Mouse (Mus musculus): ENCODE results near the gene Duox2. TPM values are rescaled to one million over a fixed set of nuclear protein-coding genes. Genes with fewer than 3 reads are reported as not detected.
A peak's percentile ranks its signal among the peaks of the same experiment; 100 is the strongest.

Duox2 gene
- total and polyA plus RNA-seq, 2 experiments, result 0.04 TPM; not detected in 1

DNA sequence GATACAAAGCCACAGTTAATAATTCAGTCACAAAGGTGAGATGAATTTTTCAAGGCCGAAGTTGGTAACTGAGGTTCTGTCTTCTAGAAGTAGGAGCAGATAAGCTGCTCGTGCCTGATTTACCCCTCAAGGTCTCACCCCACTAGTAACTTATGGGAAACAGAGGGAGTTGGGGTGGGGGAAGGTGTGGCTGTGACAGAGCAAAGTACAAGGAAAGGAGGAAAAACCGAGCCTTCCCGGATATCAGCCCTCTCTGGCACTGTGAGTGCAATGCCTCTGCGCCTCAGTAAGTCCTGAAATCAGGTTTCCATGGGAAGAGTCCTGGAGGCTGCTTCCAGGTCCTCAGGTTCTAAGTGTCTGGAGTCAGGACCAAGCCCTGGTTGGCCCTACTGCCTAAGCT lies 37.5 kb downstream of the Duox2 start:
- 56% methylated on average over 5 of the region's 5 CpGs for WGBS
- no peak overlapping the region for H3K27ac ChIP-seq (replicated peaks; ENCODE audit: insufficient read depth, low read depth, low read length)

DNA sequence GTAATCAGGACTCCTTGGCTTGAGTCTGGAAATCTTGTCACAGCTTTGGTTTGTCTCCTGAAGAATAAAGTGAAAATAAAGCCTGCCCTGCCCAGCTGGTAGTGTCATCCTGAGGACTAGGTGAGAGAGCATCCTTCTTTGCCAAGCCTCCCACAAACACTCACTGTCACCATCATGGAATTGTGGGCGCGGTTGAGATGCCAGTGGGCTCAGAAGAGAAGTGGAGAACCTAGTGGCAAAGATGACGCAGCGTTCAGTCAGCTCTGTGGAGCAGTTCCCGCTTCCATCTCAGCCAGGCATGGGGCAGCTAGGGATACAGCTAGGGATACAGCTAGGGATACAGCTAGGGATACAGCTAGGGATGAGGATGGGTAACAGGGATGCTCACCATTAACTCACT lies 42.3 kb downstream of the Duox2 start:
- Histone ChIP-seq H3K4me3 (ENCODE audit: insufficient read depth, low read depth, low read length) (no peak overlapping the region), H3K27ac (replicated peaks; ENCODE audit: insufficient read depth, low read depth, low read length) (no peak overlapping the region), H3K9ac (ENCODE audit: low read depth, low read length) (no peak overlapping the region), H3K36me3 (ENCODE audit: control insufficient read depth, insufficient read depth, low read length) (peaks cover 90% of the 10 kb centered on the region), H3K4me1 (ENCODE audit: control insufficient read depth, insufficient read depth, low read length) (no peaks in the 10 kb centered on the region), H3K79me2 (ENCODE audit: control insufficient read depth, insufficient read depth, low read length) (no peaks in the 10 kb centered on the region), H3K27me3 (ENCODE audit: control insufficient read depth, insufficient read depth, low read length) (no peaks in the 10 kb centered on the region)
- DNase-seq (ENCODE audit: extremely low read depth, low read depth, low spot score), result peak; percentile 22
- 95% methylated on average over 5 of the region's 5 CpGs for WGBS
- no peak for TF ChIP-seq CTCF (IDR thresholded peaks at IDR 0.05; ENCODE audit: low read depth, low read length)
- no peak for TF ChIP-seq POLR2A (IDR thresholded peaks at IDR 0.05; ENCODE audit: extremely low read depth, insufficient read depth, low read length)

More for the DNA sequence above, 37.5 kb downstream of the Duox2 start:
- Histone ChIP-seq H3K9ac (ENCODE audit: low read depth, low read length) (no peak overlapping the region), H3K27me3 (ENCODE audit: control insufficient read depth, insufficient read depth, low read length) (no peaks in the 10 kb centered on the region), H3K4me1 (ENCODE audit: control insufficient read depth, insufficient read depth, low read length) (no peaks in the 10 kb centered on the region), H3K79me2 (ENCODE audit: control insufficient read depth, insufficient read depth, low read length) (no peaks in the 10 kb centered on the region), H3K4me3 (ENCODE audit: insufficient read depth, low read depth, low read length) (no peak overlapping the region), H3K36me3 (ENCODE audit: control insufficient read depth, insufficient read depth, low read length) (peaks cover 96% of the 10 kb centered on the region)
- DNase-seq (ENCODE audit: extremely low read depth, low read depth, low spot score), result peak; percentile 22
- TF ChIP-seq CTCF (IDR thresholded peaks at IDR 0.05; ENCODE audit: low read depth, low read length), result no peak
- TF ChIP-seq POLR2A (IDR thresholded peaks at IDR 0.05; ENCODE audit: extremely low read depth, insufficient read depth, low read length), result no peak

DNA sequence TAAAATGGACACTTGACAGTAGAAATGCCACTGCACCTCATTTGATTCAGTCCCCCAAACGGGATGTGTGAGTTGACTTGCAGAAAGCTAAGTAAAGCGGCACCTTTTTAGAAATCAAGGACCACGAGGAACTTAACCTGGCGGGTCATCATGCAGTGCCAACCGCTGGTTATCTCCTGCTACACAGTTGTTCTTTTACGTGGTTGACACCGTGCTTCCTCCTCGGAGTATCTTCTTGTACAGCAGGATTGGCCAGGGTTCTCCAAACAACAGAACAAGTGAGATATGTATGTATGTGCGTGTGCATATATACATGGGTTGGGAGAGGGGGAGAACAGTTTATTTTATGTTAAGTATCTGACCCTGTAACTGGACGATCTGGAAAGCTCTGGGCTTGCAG lies 50.5 kb downstream of the Duox2 start:
- H3K36me3 ChIP-seq (ENCODE audit: control insufficient read depth, insufficient read depth, low read length), result peaks cover 85% of the 10 kb centered on the region

DNA sequence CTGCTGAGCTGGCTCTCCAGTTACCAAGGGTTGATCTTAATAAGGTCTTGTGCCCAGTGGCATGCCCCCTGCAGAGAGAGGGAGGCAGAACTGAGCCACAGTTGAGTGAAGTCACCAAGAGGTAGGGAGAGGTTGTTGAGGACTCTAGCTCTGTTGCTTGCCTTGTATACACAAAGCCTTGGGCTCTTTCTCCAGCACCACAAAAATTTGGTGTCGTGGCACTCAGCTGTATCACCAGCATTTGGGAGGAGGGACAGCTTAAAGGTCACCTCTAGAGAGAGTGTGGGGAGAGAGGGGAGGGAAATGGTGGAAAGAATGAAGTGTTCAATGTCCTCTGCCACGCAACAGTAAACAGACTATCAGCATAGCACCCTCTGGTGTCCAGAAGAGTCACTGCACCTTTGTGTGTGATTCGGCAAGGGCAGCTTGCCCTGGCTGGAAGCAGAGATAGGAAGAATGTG lies 54.5 kb downstream of the Duox2 start:
- DNase-seq (ENCODE audit: extremely low read depth, low read depth, low spot score), result peak; percentile 96
- Histone ChIP-seq H3K4me1 (ENCODE audit: control insufficient read depth, insufficient read depth, low read length) (peaks cover 18% of the 10 kb centered on the region), H3K27ac (replicated peaks; ENCODE audit: insufficient read depth, low read depth, low read length) (peak overlapping the region; percentile 86), H3K79me2 (ENCODE audit: control insufficient read depth, insufficient read depth, low read length) (peaks cover 3% of the 10 kb centered on the region; the same call in 1 of the 2 replicates), H3K4me3 (ENCODE audit: insufficient read depth, low read depth, low read length) (peak overlapping the region; percentile 0; the same call in 1 of the 2 replicates), H3K36me3 (ENCODE audit: control insufficient read depth, insufficient read depth, low read length) (peaks cover 47% of the 10 kb centered on the region), H3K9ac (ENCODE audit: low read depth, low read length) (peak overlapping the region; percentile 62), H3K27me3 (ENCODE audit: control insufficient read depth, insufficient read depth, low read length) (no peaks in the 10 kb centered on the region)
- TF ChIP-seq POLR2A (IDR thresholded peaks at IDR 0.05; ENCODE audit: extremely low read depth, insufficient read depth, low read length) (0 out of 2 replicates have a peak, but pooled peaks have one; percentile 26), CTCF (IDR thresholded peaks at IDR 0.05; ENCODE audit: low read depth, low read length) (peak; percentile 87)
- 1% methylated on average over 3 of the region's 3 CpGs for WGBS

More for the DNA sequence above, 50.5 kb downstream of the Duox2 start:
- no peak overlapping the region for H3K4me3 ChIP-seq (ENCODE audit: insufficient read depth, low read depth, low read length)
- H3K27me3 ChIP-seq (ENCODE audit: control insufficient read depth, insufficient read depth, low read length), result no peaks in the 10 kb centered on the region
- H3K9ac ChIP-seq (ENCODE audit: low read depth, low read length), result no peak overlapping the region
- TF ChIP-seq POLR2A (IDR thresholded peaks at IDR 0.05; ENCODE audit: extremely low read depth, insufficient read depth, low read length) (no peak), CTCF (IDR thresholded peaks at IDR 0.05; ENCODE audit: low read depth, low read length) (no peak)
- WGBS, result 80% methylated on average over 10 of the region's 10 CpGs
- peaks cover 16% of the 10 kb centered on the region for H3K4me1 ChIP-seq (ENCODE audit: control insufficient read depth, insufficient read depth, low read length)
- H3K27ac ChIP-seq (replicated peaks; ENCODE audit: insufficient read depth, low read depth, low read length), result no peak overlapping the region
- DNase-seq (ENCODE audit: extremely low read depth, low read depth, low spot score), result peak; percentile 29
- 0 out of 2 replicates have a peak, but pooled peaks cover 3% of the 10 kb centered on the region for H3K79me2 ChIP-seq (ENCODE audit: control insufficient read depth, insufficient read depth, low read length)

- H3K27me3 ChIP-seq (ENCODE audit: control insufficient read depth, insufficient read depth, low read length), result no peaks in the 10 kb centered on the region
- no peak for TF ChIP-seq CTCF (IDR thresholded peaks at IDR 0.05; ENCODE audit: low read depth, low read length)
- no peak for TF ChIP-seq POLR2A (IDR thresholded peaks at IDR 0.05; ENCODE audit: extremely low read depth, insufficient read depth, low read length)
- H3K9ac ChIP-seq (ENCODE audit: low read depth, low read length), result no peak overlapping the region
- 18% methylated on average over 6 of the region's 6 CpGs for WGBS
- DNase-seq (ENCODE audit: extremely low read depth, low read depth, low spot score), result peak; percentile 99
- H3K36me3 ChIP-seq (ENCODE audit: control insufficient read depth, insufficient read depth, low read length), result peaks cover 36% of the 10 kb centered on the region
- H3K4me1 ChIP-seq (ENCODE audit: control insufficient read depth, insufficient read depth, low read length), result peaks cover 18% of the 10 kb centered on the region
- no peak overlapping the region for H3K4me3 ChIP-seq (ENCODE audit: insufficient read depth, low read depth, low read length)
- H3K27ac ChIP-seq (replicated peaks; ENCODE audit: insufficient read depth, low read depth, low read length), result peak overlapping the region; percentile 98
- peaks cover 6% of the 10 kb centered on the region; the same call in 1 of the 2 replicates for H3K79me2 ChIP-seq (ENCODE audit: control insufficient read depth, insufficient read depth, low read length)
These were observed 56.3 kb downstream of the Duox2 start for GRCm38 (mm10) chr2:122241935-122242334.

DNA sequence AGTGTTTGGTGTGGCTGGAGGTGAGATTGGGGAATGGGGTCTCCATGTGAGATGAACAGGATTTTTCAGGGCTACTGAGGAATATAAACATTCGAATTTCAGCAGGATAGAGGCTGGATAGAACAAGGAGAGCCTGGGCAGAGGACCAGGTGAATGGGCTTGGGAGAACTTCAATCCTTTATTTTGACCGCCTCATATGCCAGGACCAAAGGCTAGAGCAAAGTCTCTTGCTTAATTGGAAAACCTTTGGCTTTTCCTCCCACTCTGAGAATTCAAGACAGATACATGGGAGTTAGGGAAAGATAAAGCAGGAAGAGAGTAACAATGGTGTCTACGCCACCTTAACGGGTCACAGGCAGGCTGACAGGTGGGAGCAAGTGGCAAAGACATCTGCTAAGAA lies 57.0 kb downstream of the Duox2 start:
- Histone ChIP-seq H3K4me1 (ENCODE audit: control insufficient read depth, insufficient read depth, low read length) (peaks cover 18% of the 10 kb centered on the region), H3K27me3 (ENCODE audit: control insufficient read depth, insufficient read depth, low read length) (no peaks in the 10 kb centered on the region), H3K27ac (replicated peaks; ENCODE audit: insufficient read depth, low read depth, low read length) (peak overlapping the region; percentile 98), H3K4me3 (ENCODE audit: insufficient read depth, low read depth, low read length) (peak overlapping the region; percentile 29), H3K9ac (ENCODE audit: low read depth, low read length) (peak overlapping the region; percentile 74), H3K79me2 (ENCODE audit: control insufficient read depth, insufficient read depth, low read length) (peaks cover 6% of the 10 kb centered on the region; the same call in 1 of the 2 replicates), H3K36me3 (ENCODE audit: control insufficient read depth, insufficient read depth, low read length) (peaks cover 34% of the 10 kb centered on the region)
- WGBS, result 19% methylated on average over 4 of the region's 4 CpGs
- TF ChIP-seq CTCF (IDR thresholded peaks at IDR 0.05; ENCODE audit: low read depth, low read length) (no peak), POLR2A (IDR thresholded peaks at IDR 0.05; ENCODE audit: extremely low read depth, insufficient read depth, low read length) (no peak)
- DNase-seq (ENCODE audit: extremely low read depth, low read depth, low spot score), result peak; percentile 88

Measured in liver, adult 2 months (tissue).